Mouse (Mus musculus) 416B (cell line): ENCODE measurements around the gene Prkaca.

Experiments
- DNase-seq: peaks from one replicate; pipeline ENCODE4 v3.0.0; 2011; ENCODE audit warnings: low read depth

Gene Prkaca

DNA sequence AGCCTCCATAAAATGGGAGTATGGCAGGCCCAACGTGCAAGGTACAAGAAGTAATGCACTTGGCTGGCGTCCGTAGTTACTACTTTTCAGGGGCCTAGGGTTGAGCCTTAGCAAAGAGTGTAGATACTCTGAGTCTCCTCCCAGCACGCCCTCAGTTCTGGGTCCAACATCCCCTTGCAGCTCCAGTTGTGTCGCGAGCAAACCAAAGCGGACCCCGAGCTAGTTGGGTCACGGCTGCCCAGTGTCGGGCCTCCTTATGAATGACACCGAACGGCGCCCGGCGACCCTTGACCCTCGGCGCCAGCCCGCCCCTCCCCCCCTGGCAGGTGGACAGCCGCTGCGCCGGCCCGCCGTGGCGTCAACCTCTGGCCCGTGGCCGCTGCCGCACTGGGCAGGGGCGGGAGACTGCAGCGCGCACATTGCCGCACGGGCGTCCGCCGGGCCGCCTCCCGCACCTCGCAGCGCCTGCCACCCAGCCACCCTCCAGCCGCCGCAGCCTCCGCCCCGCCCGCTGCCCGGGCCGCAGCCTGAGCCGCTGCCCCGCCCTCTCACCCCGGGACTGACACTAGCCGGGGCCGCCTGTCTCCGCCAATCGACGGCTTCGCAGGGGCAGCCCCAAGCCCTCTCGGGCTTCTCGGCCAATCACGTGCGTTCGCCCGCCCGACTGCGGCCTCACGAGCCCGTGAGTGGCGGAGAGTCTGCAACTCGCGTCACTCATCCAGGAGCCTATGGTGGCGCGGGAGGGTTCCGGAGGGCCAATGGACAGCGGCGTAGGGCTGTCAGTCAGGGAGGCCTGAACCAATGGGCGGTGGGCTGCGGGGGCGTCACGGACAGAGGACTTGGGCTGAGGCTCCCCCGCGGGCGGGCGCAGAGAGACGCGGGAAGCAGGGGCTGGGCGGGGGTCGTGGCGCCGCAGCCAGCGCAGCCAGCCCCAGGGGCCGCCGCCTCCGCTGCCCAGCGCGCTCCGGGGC, at the start of gene Prkaca:
Gene Prkaca (plus strand): TSS at position 844 of the 971 bp plus-strand sequence.
- peak; percentile 97 for DNase-seq

DNA sequence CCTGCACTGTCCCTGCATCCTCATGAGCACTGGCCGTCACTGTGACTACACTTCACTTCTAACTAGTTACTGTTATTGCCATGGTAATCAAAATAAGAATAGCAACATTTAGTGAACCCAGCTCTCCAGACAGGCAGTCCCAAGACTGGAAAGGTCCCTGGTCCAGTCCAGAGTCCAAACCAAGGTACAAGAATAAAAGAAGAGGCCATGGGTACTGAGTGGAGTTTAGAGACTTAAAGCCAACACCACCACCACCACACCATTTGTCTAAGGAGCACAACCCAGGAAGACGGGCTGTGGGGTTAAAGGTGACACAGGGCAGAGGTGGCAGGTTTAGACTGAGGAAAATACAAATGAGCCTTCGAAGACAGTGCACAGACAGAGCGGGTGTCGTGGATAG, 48.2 kb upstream of the Prkaca start:
- DNase-seq: no peak

DNA sequence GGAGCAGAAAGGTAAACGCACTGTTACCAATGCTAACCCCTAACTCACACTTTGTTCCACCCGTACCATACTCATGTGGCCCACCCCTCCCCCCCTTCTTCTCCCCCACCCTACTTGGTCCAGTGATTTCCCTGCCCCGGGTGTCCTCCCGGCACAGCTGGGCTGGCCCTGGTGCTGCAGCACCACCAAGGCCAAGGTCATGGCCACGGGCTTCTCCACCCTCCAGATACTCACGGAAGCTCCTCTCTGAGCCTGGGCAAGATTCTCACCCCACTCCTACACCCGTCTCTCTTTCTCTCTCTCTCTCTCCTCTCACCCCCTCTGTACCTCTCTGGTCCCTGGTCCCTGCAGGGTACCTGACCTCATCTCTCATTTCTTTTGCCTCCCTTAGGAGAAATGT, 46.5 kb upstream of the Prkaca start:
- DNase-seq: no peak

DNA sequence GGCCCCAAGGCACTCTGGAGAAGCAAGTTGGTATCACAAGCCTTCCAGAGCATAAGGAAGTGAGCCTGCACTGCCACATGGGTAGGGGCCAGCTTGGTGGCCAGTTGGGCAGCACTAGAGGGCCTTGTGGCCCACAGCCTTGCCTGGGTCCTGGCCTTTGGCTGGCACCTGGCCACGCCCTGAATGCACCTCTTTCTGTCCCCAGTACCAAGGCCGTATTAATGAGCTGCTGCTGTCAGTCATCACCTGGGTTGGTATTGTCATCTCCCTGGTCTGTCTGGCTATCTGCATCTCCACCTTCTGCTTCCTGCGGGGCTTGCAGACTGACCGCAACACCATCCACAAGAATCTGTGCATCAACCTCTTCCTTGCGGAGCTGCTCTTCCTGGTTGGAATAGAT, 38.6 kb upstream of the Prkaca start:
- no peak for DNase-seq

DNA sequence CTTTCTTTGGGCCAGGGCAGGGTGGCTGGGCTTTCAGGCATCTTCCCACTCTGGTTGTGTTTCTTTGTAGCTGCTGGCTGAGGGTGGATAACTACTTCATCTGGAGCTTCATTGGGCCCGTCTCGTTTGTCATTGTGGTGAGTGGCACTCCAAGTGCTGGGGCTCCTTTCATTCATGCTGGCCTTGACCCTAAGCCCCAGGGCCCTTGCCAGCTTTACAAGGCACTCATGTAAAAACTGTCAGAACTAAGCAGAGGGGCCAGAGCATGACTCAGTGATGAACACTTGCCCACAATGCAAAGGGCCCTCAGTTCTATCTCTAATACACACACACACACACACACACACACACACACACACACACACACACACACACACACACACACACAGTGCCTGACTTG, 37.8 kb upstream of the Prkaca start:
- DNase-seq: no peak

DNA sequence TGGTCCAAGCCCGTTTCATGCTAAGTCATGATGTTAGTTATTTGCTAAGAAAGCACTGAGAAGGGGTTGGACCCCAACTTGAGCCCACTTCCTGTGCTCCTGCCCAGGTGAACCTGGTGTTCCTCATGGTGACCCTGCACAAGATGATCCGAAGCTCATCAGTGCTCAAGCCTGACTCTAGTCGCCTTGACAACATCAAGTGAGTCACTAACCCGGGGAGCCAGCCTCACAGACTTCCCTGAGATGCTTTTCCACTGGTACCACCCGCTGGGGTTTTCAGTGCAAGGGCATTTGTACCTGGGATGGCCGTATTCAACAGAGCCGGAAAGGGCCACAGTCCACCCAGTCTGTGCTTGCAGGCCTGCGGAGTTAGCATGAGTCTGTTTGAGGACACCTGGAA, 37.4 kb upstream of the Prkaca start:
- DNase-seq: no peak

DNA sequence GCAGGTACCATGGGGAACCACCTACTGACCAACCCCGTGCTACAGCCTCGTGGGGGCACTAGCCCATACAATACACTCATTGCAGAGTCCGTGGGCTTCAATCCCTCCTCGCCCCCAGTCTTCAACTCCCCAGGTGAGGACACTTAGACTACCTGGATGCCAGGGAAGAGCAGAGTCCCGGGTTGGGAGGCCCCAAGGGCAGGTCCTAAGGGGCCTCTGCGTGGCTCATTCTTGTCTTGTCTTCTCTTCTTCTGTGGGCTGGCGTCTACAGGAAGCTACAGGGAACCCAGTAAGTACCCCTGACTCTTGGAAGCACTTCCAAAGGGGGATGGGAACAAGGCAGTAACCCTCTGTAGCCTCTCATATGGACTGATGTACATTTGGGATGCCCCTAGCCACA, 35.1 kb upstream of the Prkaca start:
- no peak for DNase-seq

DNA sequence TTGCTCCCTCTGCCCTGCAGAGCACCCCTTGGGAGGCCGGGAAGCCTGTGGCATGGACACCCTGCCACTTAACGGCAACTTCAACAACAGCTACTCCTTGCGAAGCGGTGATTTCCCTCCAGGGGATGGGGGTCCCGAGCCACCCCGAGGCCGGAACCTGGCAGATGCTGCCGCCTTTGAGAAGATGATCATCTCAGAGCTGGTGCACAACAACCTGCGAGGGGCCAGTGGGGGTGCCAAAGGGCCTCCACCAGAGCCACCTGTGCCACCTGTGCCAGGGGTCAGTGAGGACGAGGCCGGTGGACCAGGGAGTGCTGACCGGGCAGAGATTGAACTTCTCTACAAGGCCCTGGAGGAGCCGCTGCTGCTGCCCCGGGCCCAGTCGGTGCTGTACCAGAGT, 34.5 kb upstream of the Prkaca start:
- DNase-seq: no peak

DNA sequence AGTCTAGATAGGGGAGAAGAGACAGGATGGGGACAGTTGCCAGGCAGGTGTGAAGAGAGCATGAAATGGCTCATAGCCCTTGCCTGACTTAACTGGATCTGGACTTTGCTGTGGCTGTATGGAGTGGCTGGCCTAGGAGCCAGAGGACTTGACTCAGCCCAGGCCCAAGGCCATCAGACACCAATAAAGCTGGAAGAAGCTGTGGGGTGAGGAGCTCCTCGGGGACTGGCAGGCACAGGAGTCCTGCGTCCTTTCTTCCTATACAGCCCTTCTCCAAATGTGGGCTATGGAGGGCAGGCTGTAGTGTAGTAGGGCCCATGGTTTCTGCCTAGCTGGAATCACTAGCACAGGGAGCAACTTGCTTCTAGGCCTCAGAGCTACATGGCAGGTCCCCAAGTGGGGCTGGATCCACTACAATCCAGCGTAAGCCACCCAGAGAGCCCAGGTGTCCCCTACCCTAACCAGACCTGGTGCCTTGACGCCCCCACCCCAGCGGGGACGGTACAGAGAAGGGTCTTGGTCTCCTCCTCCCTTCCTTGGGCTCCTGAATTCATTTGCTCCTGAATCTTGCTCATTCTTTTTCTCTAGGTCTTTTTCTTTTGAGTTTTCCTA, 31.6 kb upstream of the Prkaca start:
- no peak for DNase-seq

DNA sequence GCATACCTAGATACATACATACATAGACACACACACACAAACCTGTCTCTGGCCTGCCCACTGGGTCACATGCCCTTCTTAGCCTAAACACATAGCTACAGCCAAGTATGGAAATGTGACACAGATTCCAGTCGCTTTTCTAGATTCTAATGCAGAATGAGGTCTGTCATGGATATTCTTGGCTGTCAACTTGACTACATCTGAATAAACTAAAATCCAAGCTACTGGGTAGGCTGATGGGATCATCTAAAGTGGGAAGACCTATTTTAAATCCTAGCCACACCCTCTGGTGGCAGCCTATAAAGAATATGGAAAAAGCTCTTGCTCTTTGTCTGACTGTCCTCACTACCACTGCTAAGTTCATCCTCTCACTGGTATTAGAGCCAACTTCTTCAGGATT, 30.3 kb upstream of the Prkaca start:
- no peak for DNase-seq

DNA sequence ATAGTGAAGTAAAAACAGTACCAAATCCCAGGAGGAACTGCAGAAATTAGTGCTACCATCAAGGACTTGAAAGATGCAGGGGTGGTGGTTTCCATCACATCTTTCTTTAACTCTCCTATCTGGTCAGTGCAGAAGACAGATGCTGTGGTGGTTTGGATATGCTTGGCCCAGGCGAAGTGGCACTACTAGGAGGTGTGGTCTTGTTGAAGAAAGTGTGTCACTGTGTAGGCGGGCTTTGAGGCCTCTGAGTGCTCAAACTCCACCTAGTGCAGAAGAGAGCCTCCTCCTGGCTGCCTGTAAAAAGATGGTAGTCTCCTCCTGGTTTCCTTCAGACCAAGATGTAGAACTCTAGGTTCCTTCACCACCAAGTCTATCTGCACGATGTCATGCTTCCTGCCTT, 27.3 kb upstream of the Prkaca start:
- peak; percentile 46 for DNase-seq

DNA sequence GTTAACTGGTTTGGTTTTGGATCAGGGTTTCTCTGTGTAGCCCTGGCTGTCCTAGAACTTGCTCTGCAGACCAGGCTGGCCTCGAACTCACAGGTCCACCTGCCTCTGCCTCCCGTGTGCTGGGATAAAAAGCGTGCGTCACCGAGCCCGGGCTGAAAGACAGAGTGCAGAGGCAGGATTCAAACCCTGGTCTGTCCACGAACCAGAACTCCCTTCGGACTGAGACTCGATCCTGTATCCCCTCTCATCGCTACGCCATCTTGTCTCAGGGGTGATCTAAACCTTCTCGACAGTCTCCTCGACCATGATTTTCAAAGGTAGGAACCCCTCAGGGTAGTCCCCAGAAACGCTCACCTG, 18.1 kb upstream of the Prkaca start:
- DNase-seq: no peak

DNA sequence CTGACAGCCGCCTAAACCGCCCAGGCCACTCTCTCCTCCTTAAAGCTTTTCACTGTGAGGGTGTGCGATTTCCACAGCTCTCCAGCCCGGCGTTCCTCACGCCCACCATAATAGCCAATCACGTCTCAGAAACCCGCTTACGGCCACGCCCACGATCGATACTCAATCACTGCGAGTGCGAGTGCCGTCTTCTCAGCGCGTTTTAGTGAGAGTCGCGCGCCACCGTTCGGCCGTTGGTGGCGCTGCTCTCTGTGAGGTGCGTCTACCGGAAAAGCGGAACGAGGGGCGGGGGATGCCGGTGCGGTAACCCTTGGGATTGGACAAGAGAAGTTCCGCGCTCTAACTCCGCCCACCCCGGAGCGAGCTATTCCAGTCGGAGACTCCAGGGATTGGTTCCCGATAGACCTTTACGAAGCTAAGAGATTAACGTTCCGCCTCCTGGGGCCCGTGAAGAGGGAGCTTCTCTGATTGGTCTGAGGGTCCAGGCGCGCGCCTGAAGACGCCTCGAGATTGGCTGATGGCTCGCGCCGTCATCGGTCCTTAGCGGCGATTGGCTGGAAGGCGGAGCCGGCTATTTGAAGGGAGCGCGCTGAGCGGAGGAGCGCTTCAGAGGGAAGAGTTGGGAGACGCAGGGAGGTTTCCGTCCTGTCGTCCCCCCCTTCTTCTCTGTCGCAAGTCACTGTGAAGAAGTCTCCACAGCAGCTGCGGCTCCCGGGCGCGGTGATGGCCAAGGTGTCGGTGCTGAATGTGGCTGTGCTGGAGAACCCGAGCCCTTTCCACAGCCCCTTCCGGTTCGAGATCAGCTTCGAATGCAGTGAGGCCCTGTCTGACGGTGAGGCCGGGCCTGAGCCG, 17.5 kb upstream of the Prkaca start, which contains the start of the genes Gm10644 and Asf1b:
Gene Gm10644 (minus strand): TSS at position 100 of the 852 bp plus-strand sequence.
Gene Asf1b (plus strand): TSS at position 402 of the 852 bp plus-strand sequence.
- peak; percentile 100 for DNase-seq

DNA sequence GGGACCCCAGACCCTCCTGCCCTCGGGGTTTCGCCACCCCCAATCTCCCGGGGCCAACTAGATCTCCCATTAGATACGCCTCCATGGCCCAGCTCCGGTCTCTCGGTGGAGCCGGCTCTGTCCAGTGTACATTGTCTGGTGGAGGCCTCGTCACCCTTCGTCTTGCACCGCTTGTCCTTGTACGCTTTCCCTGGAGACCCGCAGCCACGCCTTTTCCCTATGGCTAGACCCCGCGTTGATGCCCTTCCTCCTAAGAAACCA, 16.9 kb upstream of the Prkaca start:
- DNase-seq: no peak

DNA sequence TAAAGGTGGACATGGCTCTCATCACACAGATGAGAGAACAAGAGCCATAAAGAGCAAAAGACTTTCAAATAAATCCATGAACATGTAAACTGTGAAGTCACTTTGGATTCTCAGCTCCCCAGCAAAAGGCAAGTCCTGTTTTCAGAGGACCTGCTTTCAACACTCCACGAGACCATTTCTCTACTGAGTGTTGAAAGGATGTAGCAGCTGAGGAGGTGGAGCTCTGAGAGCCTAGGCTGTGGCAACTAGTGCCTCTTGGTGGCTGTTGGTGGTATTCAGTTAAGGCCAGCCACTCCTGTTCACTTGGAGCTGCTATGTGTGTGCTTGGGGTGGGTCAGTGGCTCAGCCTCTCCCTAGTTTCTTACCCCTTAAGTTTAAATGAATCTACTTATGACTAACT, 16.0 kb upstream of the Prkaca start:
- peak; percentile 84 for DNase-seq

DNA sequence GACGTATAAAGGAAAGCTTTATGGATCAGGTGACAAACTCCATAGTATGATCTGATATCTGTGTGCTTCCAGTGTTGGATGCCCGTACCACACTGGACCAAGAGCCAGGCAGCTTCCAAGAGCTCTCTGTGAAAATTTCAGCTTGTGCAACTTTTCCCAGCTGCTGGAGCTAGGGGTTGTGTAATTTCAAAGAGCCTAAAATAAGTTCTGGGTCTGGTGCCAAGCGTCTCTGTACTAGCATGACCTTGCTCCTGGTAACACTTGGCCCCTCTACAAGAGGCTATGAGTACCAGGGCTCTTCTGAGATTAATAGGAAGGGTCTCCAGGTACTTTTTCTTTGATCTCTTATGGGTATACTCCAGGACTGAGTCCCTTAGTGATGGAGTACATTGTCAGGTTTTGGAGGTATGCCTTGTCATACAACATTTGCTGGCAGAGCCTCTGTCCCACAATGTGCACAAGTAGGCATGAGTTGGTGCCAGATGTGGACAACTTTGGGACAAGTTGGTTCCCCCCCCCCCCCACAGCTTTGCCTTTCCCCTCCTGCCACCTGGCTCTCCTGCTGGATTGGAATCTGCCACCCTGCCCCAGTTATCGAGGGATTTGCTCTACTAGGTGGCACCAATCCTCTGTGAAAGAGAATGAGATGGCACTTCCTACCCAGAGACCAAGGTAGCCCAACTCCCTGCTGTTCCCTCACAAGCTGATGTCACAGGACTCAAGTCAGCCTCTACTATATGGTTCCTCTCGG, 8.6 kb upstream of the Prkaca start:
- no peak for DNase-seq

DNA sequence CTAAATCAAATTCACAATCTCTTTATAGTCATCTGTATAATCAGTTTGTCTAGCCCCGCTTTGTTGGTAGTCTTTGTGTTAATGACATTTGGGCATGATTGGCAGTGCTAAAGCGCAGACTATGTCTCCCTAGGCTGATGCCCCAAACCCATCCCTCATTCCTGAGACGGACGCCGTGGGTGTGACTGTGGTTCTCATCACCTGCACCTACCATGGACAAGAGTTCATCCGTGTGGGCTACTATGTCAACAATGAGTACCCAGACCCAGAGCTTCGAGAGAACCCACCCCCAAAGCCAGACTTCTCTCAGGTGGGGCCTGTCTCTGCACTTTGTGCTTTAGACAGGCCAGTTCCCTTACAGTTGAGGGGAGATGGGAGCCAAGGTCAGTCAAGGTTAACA, 5.1 kb upstream of the Prkaca start:
- no peak for DNase-seq

DNA sequence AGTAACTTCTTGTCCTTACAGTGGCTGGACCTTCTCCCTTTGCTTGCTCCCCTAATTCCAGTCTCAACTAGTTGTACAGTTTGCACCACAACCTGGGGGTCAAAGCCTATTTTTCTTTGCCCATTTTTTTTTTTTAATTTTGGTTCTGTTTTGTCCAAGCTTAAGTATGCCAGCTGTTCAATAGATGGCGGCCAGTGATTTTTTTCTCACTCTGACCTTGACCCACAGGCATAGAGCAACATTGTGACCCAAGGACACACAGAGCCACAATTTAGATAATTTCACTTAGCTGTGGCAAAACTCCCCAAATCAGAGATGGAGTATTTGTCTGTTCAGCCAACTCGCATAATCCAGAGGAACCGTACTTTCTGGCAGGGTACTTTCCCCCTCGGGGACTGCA, 1.7 kb upstream of the Prkaca start:
- DNase-seq: no peak

DNA sequence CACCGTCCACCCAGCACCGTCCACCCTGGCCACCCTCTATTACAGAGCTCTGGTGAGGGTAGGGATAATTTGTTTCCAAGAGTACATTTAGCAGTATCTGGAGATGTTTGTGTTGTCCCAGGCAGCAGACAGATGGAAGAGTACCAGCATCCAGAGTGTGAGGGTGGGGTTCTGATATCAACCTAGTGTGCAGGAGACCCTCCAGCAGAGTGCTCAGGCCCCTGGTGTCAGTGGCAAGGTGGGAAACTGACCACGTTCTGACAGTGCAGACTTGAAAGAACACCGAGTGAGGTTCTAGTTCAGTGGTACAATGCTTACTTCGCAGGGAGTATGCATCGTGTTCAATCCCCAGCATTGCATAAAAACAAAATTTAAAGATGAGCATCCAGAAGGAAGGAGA, 1.1 kb upstream of the Prkaca start:
- no peak for DNase-seq

DNA sequence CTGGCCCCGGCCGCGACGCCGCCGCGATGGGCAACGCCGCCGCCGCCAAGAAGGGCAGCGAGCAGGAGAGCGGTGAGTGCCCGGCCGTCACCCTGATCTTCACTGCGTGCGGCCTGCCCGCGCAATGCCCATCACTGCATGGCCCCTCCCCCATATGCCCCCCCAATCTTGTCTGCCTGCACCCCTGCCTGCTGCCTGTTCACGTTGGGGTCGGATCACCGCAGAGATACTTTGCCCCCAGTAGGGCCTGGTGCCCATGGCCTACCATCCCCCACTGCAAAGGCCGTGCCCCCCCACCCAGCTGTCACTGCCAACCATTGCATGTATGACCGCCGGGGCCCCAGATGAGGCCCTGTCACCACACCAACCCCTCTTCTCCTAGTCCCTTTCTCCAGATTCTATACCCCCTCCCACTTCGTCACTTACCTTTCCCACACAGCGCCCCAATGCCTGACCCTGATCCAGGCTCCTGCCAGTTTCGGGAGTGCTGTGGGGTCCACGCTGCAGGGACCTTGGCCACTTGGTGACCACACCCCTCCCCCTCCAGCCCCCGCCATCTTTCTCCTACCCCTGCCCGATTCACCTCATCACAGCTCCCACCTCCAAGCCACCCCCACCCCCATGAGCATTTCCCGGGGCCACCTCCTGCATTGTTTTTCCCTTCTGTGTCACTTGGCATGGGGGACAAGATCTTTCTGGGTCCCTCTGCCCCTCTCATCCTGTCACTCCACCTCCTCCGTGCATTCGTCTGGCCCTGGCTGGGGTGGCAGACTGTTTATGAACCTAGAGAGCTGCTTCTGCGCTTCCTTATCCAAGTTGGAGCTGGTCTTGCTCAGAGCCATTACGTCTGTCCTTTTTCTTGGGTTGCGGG, 603 bp downstream of the Prkaca start:
- DNase-seq: peak; percentile 14

DNA sequence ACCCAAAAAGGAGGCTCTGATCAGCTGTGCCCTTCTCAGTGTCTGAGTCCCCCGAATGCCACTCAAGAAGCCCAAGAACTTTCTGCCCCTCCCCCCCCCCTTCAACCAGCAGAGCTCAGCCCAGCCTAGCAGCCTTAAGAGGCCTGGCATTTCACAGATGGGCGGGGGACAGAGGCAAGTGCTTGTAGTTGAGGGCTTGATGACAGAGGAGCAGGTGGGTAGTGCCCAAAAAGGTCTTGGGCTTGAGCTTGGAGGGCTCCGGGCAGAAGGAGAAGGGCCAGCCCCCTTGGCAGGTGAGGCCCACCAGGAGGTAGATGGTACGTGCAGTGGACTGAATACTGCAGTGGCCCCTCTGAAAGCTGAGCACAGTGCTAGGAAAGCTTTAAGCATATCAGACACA, 1.7 kb downstream of the Prkaca start:
- no peak for DNase-seq
